Mouse (Mus musculus): ENCODE results near the gene Daglb. TPM values are rescaled to one million over a fixed set of nuclear protein-coding genes. Genes with fewer than 3 reads are reported as not detected.

Daglb gene
- polyA plus RNA-seq, 1 experiment from 2014 or later: 9.3 TPM

DNA sequence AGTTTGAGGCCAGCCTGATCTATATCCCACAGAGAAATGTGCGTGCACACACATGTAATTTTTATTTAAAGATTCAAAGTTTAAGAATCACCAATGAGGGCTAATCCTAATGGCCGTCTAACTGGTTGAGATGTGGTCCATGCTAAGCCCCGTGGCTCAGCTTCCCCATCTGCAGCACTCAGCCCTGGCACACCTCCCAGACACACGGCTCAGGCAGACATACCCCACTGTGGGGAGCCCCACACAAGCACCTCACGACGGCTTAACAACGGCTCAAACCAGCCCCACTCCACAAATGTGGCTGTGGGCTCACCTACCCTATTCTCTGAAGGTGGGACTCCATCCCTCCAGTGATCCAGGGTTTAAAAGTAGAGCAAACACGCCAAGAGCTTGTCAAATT is 40.7 kb downstream of the Daglb start:
- Histone ChIP-seq H3K9ac (ENCODE audit: low read length) (no peak overlapping the region), H3K27ac (ENCODE audit: low read length) (no peak overlapping the region), H3K4me2 (ENCODE audit: low read depth, low read length) (no peak overlapping the region), H3K9me3 (replicated peaks; ENCODE audit: control insufficient read depth, low read length) (no peaks in the 10 kb centered on the region), H3K36me3 (ENCODE audit: control insufficient read depth, insufficient read depth) (peaks cover 19% of the 10 kb centered on the region), H3K27me3 (ENCODE audit: control insufficient read depth, insufficient read depth, low read length) (no peaks in the 10 kb centered on the region), H3K4me3 (ENCODE audit: low read length) (no peak overlapping the region), H3K4me1 (ENCODE audit: control insufficient read depth, insufficient read depth, low read length) (peaks cover 22% of the 10 kb centered on the region)
- WGBS: 85% methylated on average over 8 of the region's 8 CpGs
- ATAC-seq (replicated peaks; ENCODE audit: extremely low read depth, insufficient read depth, low FRiP score): no peak

- no peak overlapping the region for H3K4me3 ChIP-seq (ENCODE audit: low read length)
- peaks cover 19% of the 10 kb centered on the region for H3K36me3 ChIP-seq (ENCODE audit: control insufficient read depth, insufficient read depth)
- no peak overlapping the region for H3K4me2 ChIP-seq (ENCODE audit: low read depth, low read length)
- H3K9me3 ChIP-seq (replicated peaks; ENCODE audit: control insufficient read depth, low read length): no peaks in the 10 kb centered on the region
- no peaks in the 10 kb centered on the region for H3K27me3 ChIP-seq (ENCODE audit: control insufficient read depth, insufficient read depth, low read length)
- no peak for ATAC-seq (replicated peaks; ENCODE audit: extremely low read depth, insufficient read depth, low FRiP score)
- WGBS: 78% methylated on average over 7 of the region's 7 CpGs
- no peak overlapping the region for H3K9ac ChIP-seq (ENCODE audit: low read length)
- peaks cover 27% of the 10 kb centered on the region for H3K4me1 ChIP-seq (ENCODE audit: control insufficient read depth, insufficient read depth, low read length)
- H3K27ac ChIP-seq (ENCODE audit: low read length): no peak overlapping the region
These were observed 41.2 kb downstream of the Daglb start for GRCm38 (mm10) chr5:143505545-143505944.

- ATAC-seq (replicated peaks; ENCODE audit: extremely low read depth, insufficient read depth, low FRiP score): 0 out of 2 replicates have a peak, but pooled peaks have one; percentile 16
- H3K27ac ChIP-seq (ENCODE audit: low read length): peak overlapping the region; percentile 82
- no peaks in the 10 kb centered on the region for H3K27me3 ChIP-seq (ENCODE audit: control insufficient read depth, insufficient read depth, low read length)
- peaks cover 26% of the 10 kb centered on the region for H3K36me3 ChIP-seq (ENCODE audit: control insufficient read depth, insufficient read depth)
- WGBS: 28% methylated on average over 9 of the region's 9 CpGs
- no peaks in the 10 kb centered on the region for H3K9me3 ChIP-seq (replicated peaks; ENCODE audit: control insufficient read depth, low read length)
- peaks cover 48% of the 10 kb centered on the region for H3K4me1 ChIP-seq (ENCODE audit: control insufficient read depth, insufficient read depth, low read length)
- H3K4me2 ChIP-seq (ENCODE audit: low read depth, low read length): peak overlapping the region; percentile 43
- no peak overlapping the region for H3K4me3 ChIP-seq (ENCODE audit: low read length)
- peak overlapping the region; percentile 57; the same call in 1 of the 2 replicates for H3K9ac ChIP-seq (ENCODE audit: low read length)
These were observed 44.9 kb downstream of the Daglb start for GRCm38 (mm10) chr5:143509294-143509693.

DNA sequence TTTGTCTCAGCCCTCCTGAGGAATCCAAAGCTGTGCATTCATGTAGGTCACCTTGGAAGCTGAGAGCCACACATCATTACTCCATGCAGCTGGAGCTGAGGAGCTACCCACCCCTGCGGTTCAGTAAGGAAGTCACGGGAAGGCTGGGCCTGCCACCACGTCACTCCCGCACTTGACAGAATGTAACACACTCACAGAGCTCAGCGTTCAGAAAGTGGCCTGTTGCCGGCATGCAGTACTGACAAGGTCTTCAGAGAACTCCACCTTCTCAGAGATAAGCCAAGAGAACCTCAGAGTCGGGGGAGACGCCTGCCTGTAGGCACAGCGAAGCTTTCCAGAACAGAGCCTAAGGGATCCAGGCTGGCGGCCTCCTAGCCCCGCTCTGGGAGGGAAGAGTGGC is 45.4 kb downstream of the Daglb start:
- peak; percentile 77 for ATAC-seq (replicated peaks; ENCODE audit: extremely low read depth, insufficient read depth, low FRiP score)
- no peak overlapping the region for H3K4me3 ChIP-seq (ENCODE audit: low read length)
- no peaks in the 10 kb centered on the region for H3K27me3 ChIP-seq (ENCODE audit: control insufficient read depth, insufficient read depth, low read length)
- peaks cover 29% of the 10 kb centered on the region for H3K36me3 ChIP-seq (ENCODE audit: control insufficient read depth, insufficient read depth)
- H3K27ac ChIP-seq (ENCODE audit: low read length): peak overlapping the region; percentile 82
- H3K9ac ChIP-seq (ENCODE audit: low read length): peak overlapping the region; percentile 57; the same call in 1 of the 2 replicates
- 16% methylated on average over 11 of the region's 11 CpGs for WGBS
- peak overlapping the region; percentile 43 for H3K4me2 ChIP-seq (ENCODE audit: low read depth, low read length)
- no peaks in the 10 kb centered on the region for H3K9me3 ChIP-seq (replicated peaks; ENCODE audit: control insufficient read depth, low read length)
- H3K4me1 ChIP-seq (ENCODE audit: control insufficient read depth, insufficient read depth, low read length): peaks cover 48% of the 10 kb centered on the region

- Histone ChIP-seq H3K4me3 (ENCODE audit: low read length) (no peak overlapping the region), H3K27me3 (ENCODE audit: control insufficient read depth, insufficient read depth, low read length) (no peaks in the 10 kb centered on the region), H3K9me3 (replicated peaks; ENCODE audit: control insufficient read depth, low read length) (no peaks in the 10 kb centered on the region), H3K36me3 (ENCODE audit: control insufficient read depth, insufficient read depth) (peaks cover 35% of the 10 kb centered on the region), H3K27ac (ENCODE audit: low read length) (no peak overlapping the region), H3K9ac (ENCODE audit: low read length) (no peak overlapping the region), H3K4me1 (ENCODE audit: control insufficient read depth, insufficient read depth, low read length) (peaks cover 51% of the 10 kb centered on the region), H3K4me2 (ENCODE audit: low read depth, low read length) (no peak overlapping the region)
- no peak for ATAC-seq (replicated peaks; ENCODE audit: extremely low read depth, insufficient read depth, low FRiP score)
- WGBS: 55% methylated on average over 4 of the region's 4 CpGs
These were observed 47.2 kb downstream of the Daglb start for GRCm38 (mm10) chr5:143511577-143511976.

DNA sequence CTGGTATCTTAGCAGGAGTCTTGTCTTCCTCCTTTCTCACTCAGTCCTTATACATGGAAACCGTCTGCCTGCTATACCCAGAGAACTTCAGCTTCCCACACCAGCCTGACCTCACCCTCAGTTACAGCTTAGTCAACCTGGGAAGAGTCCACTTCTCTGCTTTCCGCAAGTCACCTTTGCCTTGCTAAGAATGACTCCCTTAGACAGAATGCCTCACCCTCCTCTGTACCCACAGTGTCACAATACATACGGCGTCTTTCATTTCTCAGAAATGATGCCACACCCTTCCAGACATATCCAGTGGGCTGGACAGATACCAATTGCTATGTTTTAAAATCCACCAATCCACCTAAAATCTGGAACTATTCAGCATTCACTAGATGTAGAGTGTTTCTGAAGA is 47.9 kb downstream of the Daglb start:
- H3K36me3 ChIP-seq (ENCODE audit: control insufficient read depth, insufficient read depth): peaks cover 37% of the 10 kb centered on the region
- H3K27me3 ChIP-seq (ENCODE audit: control insufficient read depth, insufficient read depth, low read length): no peaks in the 10 kb centered on the region
- 84% methylated on average over 4 of the region's 4 CpGs for WGBS
- ATAC-seq (replicated peaks; ENCODE audit: extremely low read depth, insufficient read depth, low FRiP score): no peak
- no peak overlapping the region for H3K4me2 ChIP-seq (ENCODE audit: low read depth, low read length)
- H3K4me3 ChIP-seq (ENCODE audit: low read length): no peak overlapping the region
- peaks cover 58% of the 10 kb centered on the region for H3K4me1 ChIP-seq (ENCODE audit: control insufficient read depth, insufficient read depth, low read length)
- H3K9ac ChIP-seq (ENCODE audit: low read length): no peak overlapping the region
- no peaks in the 10 kb centered on the region for H3K9me3 ChIP-seq (replicated peaks; ENCODE audit: control insufficient read depth, low read length)
- no peak overlapping the region for H3K27ac ChIP-seq (ENCODE audit: low read length)

- Histone ChIP-seq H3K4me1 (ENCODE audit: control insufficient read depth, insufficient read depth, low read length) (peaks cover 60% of the 10 kb centered on the region), H3K27me3 (ENCODE audit: control insufficient read depth, insufficient read depth, low read length) (no peaks in the 10 kb centered on the region), H3K4me3 (ENCODE audit: low read length) (no peak overlapping the region), H3K27ac (ENCODE audit: low read length) (no peak overlapping the region), H3K4me2 (ENCODE audit: low read depth, low read length) (no peak overlapping the region), H3K36me3 (ENCODE audit: control insufficient read depth, insufficient read depth) (peaks cover 37% of the 10 kb centered on the region), H3K9me3 (replicated peaks; ENCODE audit: control insufficient read depth, low read length) (no peaks in the 10 kb centered on the region), H3K9ac (ENCODE audit: low read length) (no peak overlapping the region)
- ATAC-seq (replicated peaks; ENCODE audit: extremely low read depth, insufficient read depth, low FRiP score): no peak
- WGBS: 88% methylated on average over 5 of the region's 5 CpGs
These were observed 50.5 kb downstream of the Daglb start for GRCm38 (mm10) chr5:143514878-143515277.

- peaks cover 37% of the 10 kb centered on the region for H3K36me3 ChIP-seq (ENCODE audit: control insufficient read depth, insufficient read depth)
- no peak overlapping the region for H3K4me2 ChIP-seq (ENCODE audit: low read depth, low read length)
- H3K27me3 ChIP-seq (ENCODE audit: control insufficient read depth, insufficient read depth, low read length): no peaks in the 10 kb centered on the region
- H3K9me3 ChIP-seq (replicated peaks; ENCODE audit: control insufficient read depth, low read length): no peaks in the 10 kb centered on the region
- H3K4me3 ChIP-seq (ENCODE audit: low read length): no peak overlapping the region
- H3K9ac ChIP-seq (ENCODE audit: low read length): no peak overlapping the region
- H3K27ac ChIP-seq (ENCODE audit: low read length): peak overlapping the region; percentile 37; the same call in 1 of the 2 replicates
- peaks cover 55% of the 10 kb centered on the region for H3K4me1 ChIP-seq (ENCODE audit: control insufficient read depth, insufficient read depth, low read length)
- ATAC-seq (replicated peaks; ENCODE audit: extremely low read depth, insufficient read depth, low FRiP score): no peak
- WGBS: 85% methylated on average over 11 of the region's 11 CpGs
These were observed 52.6 kb downstream of the Daglb start for GRCm38 (mm10) chr5:143517005-143517404.

GRCm38 (mm10) chr5:143517436-143517835 is 53.1 kb downstream of the Daglb start:
- Histone ChIP-seq H3K4me1 (ENCODE audit: control insufficient read depth, insufficient read depth, low read length) (peaks cover 54% of the 10 kb centered on the region), H3K27me3 (ENCODE audit: control insufficient read depth, insufficient read depth, low read length) (no peaks in the 10 kb centered on the region), H3K9me3 (replicated peaks; ENCODE audit: control insufficient read depth, low read length) (no peaks in the 10 kb centered on the region), H3K4me3 (ENCODE audit: low read length) (no peak overlapping the region), H3K4me2 (ENCODE audit: low read depth, low read length) (no peak overlapping the region), H3K27ac (ENCODE audit: low read length) (0 out of 2 replicates have a peak overlapping the region, but pooled peaks have one; percentile 12), H3K9ac (ENCODE audit: low read length) (no peak overlapping the region), H3K36me3 (ENCODE audit: control insufficient read depth, insufficient read depth) (peaks cover 33% of the 10 kb centered on the region)
- no peak for ATAC-seq (replicated peaks; ENCODE audit: extremely low read depth, insufficient read depth, low FRiP score)
- WGBS: 44% methylated on average over 6 of the region's 6 CpGs
